Mouse (Mus musculus) heart, embryonic 13.5 days (tissue): ENCODE measurements around the gene Tacr3. TPM values are rescaled to one million over a fixed set of nuclear protein-coding genes. Genes with fewer than 3 reads are reported as not detected.
A peak's percentile ranks its signal among the peaks of the same experiment; 100 is the strongest.

Source experiments
- ATAC-seq: fragments of 200-750 bp; cut with Nextera tagmentation; 2 replicates; pipeline ENCODE4 v1.8.0; 2017; ENCODE audit warnings: moderate TSS enrichment; ENCODE audit not compliant: insufficient number of reproducible peaks, low FRiP score, low TSS enrichment; ENCODE audit errors: extremely low read depth
- H3K27ac ChIP-seq: fragments of 300-500 bp; sonication (generic); replicated peaks from 2 replicates; pipeline ENCODE4 v1.5.1; 2015; ENCODE audit warnings: moderate library complexity, mild to moderate bottlenecking, inconsistent platforms
- H3K27me3 ChIP-seq: fragments of 300-500 bp; sonication (generic); replicated peaks from 2 replicates; pipeline ENCODE4 v1.6.1; 2015; ENCODE audit warnings: mild to moderate bottlenecking, inconsistent platforms
- H3K36me3 ChIP-seq: fragments of 300-500 bp; sonication (generic); 2 replicates; pipeline ENCODE4 v1.6.1; 2015; ENCODE audit warnings: mild to moderate bottlenecking, inconsistent platforms
- H3K4me1 ChIP-seq: fragments of 300-500 bp; sonication (generic); 2 replicates; pipeline ENCODE4 v1.6.1; 2015; ENCODE audit warnings: inconsistent platforms
- H3K4me2 ChIP-seq: fragments of 300-500 bp; sonication (generic); 2 replicates; pipeline ENCODE4 v1.6.1; 2015; ENCODE audit warnings: inconsistent platforms, mild to moderate bottlenecking, moderate library complexity
- H3K4me3 ChIP-seq: fragments of 300-500 bp; sonication (generic); 2 replicates; pipeline ENCODE4 v1.5.1; 2015; ENCODE audit warnings: moderate library complexity, mild to moderate bottlenecking, inconsistent platforms
- H3K9ac ChIP-seq: fragments of 300-500 bp; sonication (generic); 2 replicates; pipeline ENCODE4 v1.6.1; 2015; ENCODE audit warnings: inconsistent platforms, mild to moderate bottlenecking, moderate library complexity
- H3K9me3 ChIP-seq: fragments of 300-500 bp; sonication (generic); 2 replicates; pipeline ENCODE4 v1.6.1; 2016; ENCODE audit warnings: inconsistent platforms
- WGBS: fragments of 180-500 bp; shearing (Covaris S2); methylation state at CpG from one replicate; pipeline ENCODE4 v1.1.7; 2015; ENCODE audit warnings: mixed read lengths; 5-methylcytosine and 5-hydroxymethylcytosine counted together
- polyA plus RNA-seq: library from polyadenylated mRNA; unstranded; fragments of >200 nt; fragmentation: Nextera tagmentation; extraction: Ambion mirVana; gene quantifications from 2 replicates; pipeline ENCODE4 v1.2.1, GENCODE M21; 2015

The Tacr3 gene
- 0.09 TPM in 1 of 2 replicates, not detected in the other for polyA plus RNA-seq

DNA sequence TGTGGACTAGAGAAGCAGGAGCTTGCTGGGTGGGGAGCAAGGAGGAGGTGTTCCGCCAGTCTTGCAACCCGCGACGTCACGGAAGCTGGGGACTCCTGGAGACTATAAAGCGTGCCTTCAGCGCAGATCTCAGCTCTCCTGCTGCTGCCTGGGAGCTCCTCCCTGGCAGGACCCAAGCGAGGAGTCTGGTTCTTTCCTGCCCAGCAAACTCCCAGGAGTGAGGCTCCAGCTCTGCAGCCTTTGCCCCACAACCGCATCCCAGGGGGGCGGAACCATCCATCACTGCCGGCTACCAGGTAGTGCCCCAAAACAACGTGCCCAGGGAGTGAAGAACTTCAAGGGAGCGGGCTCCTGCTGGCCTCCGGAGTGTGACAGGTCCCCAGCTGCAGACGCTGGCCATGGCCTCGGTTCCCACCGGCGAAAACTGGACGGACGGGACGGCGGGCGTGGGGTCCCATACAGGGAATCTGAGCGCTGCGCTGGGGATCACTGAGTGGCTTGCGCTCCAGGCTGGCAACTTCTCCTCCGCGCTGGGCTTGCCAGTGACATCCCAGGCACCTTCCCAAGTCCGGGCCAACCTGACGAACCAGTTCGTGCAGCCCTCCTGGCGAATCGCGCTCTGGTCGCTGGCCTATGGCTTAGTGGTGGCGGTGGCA, at the start of gene Tacr3:
Tacr3 (plus strand) TSS at position 133 of the 656 bp plus-strand sequence.
- H3K9me3 ChIP-seq = no peaks in the 10 kb centered on the region
- WGBS = 2% methylated on average over 36 of the region's 36 CpGs
- peak within 1 kb of the TSS; percentile 54 for H3K4me3 ChIP-seq
- H3K27me3 ChIP-seq = peaks cover 28% of the 10 kb centered on the region
- no peaks in the 10 kb centered on the region for H3K36me3 ChIP-seq
- H3K4me2 ChIP-seq = peak within 1 kb of the TSS; percentile 90
- H3K27ac ChIP-seq = no peak within 1 kb of the TSS
- no peak; the same call in 1 of the 2 replicates for ATAC-seq
- H3K9ac ChIP-seq = peak within 1 kb of the TSS; percentile 41
- peaks cover 9% of the 10 kb centered on the region; the same call in 1 of the 2 replicates for H3K4me1 ChIP-seq

DNA sequence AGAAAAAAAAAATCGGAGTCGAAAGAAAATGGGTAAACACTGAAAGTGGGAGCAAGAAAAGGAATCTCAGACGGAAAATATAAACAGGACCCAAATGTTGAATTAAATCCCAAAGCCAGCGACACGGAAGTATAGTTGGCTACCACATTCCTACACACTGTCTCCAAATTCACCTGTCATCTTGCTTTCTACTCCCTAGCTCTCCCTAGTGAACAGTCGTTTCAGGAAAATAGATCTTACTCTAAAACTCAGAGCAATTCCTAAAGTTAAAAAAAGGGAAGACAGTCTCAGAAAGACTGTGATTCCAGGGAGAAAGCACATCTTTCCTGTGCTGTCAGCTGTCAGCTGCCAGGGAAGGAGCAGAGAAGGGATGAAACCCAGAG, 324 bp upstream of the Tacr3 start:
- peaks cover 9% of the 10 kb centered on the region; the same call in 1 of the 2 replicates for H3K4me1 ChIP-seq
- H3K4me2 ChIP-seq = peak overlapping the region; percentile 90
- H3K27ac ChIP-seq = no peak overlapping the region
- peak overlapping the region; percentile 54 for H3K4me3 ChIP-seq
- H3K9me3 ChIP-seq = no peaks in the 10 kb centered on the region
- H3K36me3 ChIP-seq = no peaks in the 10 kb centered on the region
- peaks cover 28% of the 10 kb centered on the region for H3K27me3 ChIP-seq
- peak overlapping the region; percentile 41 for H3K9ac ChIP-seq
- WGBS = 44% methylated on average over 6 of the region's 6 CpGs
- ATAC-seq = no peak

DNA sequence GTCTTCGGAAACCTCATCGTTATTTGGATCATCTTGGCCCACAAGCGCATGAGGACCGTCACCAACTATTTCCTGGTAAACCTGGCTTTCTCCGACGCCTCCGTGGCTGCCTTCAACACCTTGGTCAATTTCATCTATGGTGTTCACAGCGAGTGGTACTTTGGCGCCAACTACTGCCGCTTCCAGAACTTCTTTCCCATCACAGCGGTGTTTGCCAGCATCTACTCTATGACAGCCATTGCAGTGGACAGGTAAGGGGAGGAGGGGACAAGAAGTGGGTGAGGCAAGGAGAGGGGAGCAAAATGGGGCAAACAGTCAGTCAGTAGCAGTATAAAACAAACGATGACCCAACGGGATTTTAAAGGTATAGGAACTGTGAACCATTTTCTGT, 719 bp downstream of the Tacr3 start:
- peak overlapping the region; percentile 41 for H3K9ac ChIP-seq
- H3K36me3 ChIP-seq = no peaks in the 10 kb centered on the region
- H3K27ac ChIP-seq = no peak overlapping the region
- H3K9me3 ChIP-seq = no peaks in the 10 kb centered on the region
- H3K4me3 ChIP-seq = peak overlapping the region; percentile 54
- peak overlapping the region; percentile 90 for H3K4me2 ChIP-seq
- peaks cover 9% of the 10 kb centered on the region; the same call in 1 of the 2 replicates for H3K4me1 ChIP-seq
- no peak for ATAC-seq
- 11% methylated on average over 13 of the region's 13 CpGs for WGBS
- peaks cover 28% of the 10 kb centered on the region for H3K27me3 ChIP-seq

DNA sequence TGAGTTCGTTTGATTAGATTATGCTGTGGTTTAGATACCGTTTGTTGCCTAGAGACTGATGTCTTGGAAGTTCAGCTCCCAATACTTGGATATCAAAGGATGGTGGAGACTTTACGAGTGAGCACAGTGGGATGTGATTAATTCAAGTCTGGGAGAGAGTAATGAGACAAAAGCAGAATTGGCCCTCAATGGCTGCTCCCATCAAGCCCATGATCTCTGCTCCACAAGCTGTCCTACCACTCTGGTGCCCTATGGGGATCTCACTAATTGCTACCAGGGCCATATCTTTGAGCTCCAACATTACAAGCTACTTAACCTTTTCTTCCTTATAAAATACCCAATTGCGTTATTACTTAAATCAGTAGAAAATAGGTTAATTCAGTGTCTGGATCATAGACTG, 22.5 kb downstream of the Tacr3 start:
- Histone ChIP-seq H3K9ac (no peak overlapping the region), H3K27me3 (no peaks in the 10 kb centered on the region), H3K4me1 (no peaks in the 10 kb centered on the region), H3K4me3 (no peak overlapping the region), H3K4me2 (no peak overlapping the region), H3K9me3 (no peaks in the 10 kb centered on the region), H3K36me3 (no peaks in the 10 kb centered on the region), H3K27ac (no peak overlapping the region)
- WGBS = 56% methylated on average over 4 of the region's 4 CpGs
- ATAC-seq = no peak

DNA sequence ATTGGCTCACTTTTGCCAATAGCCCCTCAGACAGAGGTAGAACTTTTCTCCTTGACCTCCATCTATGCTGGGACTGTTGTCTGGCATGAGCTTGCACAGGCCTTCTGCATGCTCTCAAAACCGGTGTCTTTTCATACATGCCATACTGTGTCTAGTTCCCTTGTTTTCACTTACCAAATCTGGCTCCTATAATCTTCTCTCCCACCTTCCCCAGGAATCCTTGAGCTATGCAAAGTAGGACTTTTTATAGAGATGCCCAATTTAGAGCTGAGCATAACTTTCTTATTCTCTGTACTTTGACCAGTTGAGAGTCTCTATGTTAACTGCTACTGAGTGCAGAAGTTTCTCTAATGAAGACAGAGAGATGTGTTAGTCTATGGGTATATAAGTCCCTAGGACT, 48.9 kb downstream of the Tacr3 start:
- 76% methylated on average over 1 of the region's 1 CpGs for WGBS
- no peaks in the 10 kb centered on the region for H3K9me3 ChIP-seq
- no peak for ATAC-seq

DNA sequence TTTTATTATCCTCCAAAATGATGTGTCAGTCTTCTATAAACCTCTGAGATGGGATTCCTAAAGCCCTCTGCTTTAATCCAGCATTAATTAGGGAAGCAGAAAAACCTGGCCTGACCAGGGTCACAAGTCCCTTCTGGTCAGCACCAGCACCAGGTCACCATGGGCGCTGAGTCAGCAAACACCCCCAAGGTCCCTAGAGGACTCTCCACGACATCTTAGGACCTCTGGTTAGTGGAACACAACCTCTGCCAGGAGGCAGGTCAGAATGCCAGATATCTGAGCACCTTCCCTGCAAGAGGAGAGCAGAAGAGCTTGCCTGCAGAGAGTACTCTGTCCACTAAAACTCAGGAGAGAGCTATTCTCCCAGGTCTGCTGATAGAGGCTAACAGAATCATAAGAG, 67.0 kb downstream of the Tacr3 start:
- no peaks in the 10 kb centered on the region for H3K36me3 ChIP-seq
- no peak overlapping the region for H3K4me2 ChIP-seq
- no peaks in the 10 kb centered on the region for H3K27me3 ChIP-seq
- no peaks in the 10 kb centered on the region for H3K9me3 ChIP-seq
- no peaks in the 10 kb centered on the region for H3K4me1 ChIP-seq
- H3K4me3 ChIP-seq = no peak overlapping the region
- H3K9ac ChIP-seq = no peak overlapping the region
- WGBS = 70% methylated on average over 2 of the region's 2 CpGs
- ATAC-seq = no peak
- no peak overlapping the region for H3K27ac ChIP-seq

More for the DNA sequence above, 48.9 kb downstream of the Tacr3 start:
- no peak overlapping the region for H3K4me3 ChIP-seq
- H3K36me3 ChIP-seq = no peaks in the 10 kb centered on the region
- no peak overlapping the region for H3K27ac ChIP-seq
- no peaks in the 10 kb centered on the region for H3K27me3 ChIP-seq
- H3K4me1 ChIP-seq = no peaks in the 10 kb centered on the region
- no peak overlapping the region for H3K4me2 ChIP-seq
- H3K9ac ChIP-seq = no peak overlapping the region

DNA sequence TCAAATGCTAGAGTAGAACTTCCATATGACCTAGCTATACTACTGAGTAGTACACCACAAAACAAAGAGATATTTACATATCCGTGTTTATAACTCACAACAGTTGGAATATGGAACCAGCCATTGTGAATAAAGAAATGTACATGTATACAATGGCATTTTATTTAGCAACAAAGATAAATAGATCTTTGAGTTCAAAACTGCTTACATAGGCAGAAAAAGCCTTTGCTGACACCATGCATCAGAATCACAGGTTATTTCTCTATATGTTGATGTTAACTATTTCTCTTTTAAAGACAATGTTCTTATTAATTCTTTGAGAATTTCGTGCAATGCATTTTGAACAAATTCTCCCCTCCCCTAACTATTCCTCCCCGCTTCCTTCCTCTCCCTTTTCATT, 80.1 kb downstream of the Tacr3 start:
- Histone ChIP-seq H3K4me3 (no peak overlapping the region), H3K4me2 (no peak overlapping the region), H3K4me1 (no peaks in the 10 kb centered on the region), H3K9me3 (no peaks in the 10 kb centered on the region), H3K36me3 (no peaks in the 10 kb centered on the region), H3K27me3 (no peaks in the 10 kb centered on the region), H3K9ac (no peak overlapping the region), H3K27ac (no peak overlapping the region)
- no peak for ATAC-seq
- 57% methylated on average over 3 of the region's 3 CpGs for WGBS

DNA sequence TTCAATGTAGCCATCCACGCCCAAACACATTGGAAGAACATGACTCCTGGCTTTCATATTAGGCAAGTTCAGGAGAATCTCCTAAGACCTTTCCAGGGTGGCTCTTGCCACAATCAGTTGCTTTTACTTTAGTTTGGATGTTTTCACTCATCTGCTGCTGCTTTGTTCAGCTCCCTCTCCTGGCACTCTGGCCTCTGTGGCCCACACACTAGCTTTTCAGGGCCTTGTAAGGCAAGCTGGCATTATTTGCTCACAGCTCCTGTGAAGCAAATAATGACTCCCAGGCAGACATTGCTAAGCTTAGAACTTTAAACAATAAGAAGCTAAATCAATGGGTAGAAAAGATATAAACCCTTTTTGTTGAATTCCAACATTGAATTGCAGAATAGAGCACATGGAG, 105.9 kb downstream of the Tacr3 start:
- Histone ChIP-seq H3K9me3 (no peaks in the 10 kb centered on the region), H3K36me3 (no peaks in the 10 kb centered on the region), H3K27ac (no peak overlapping the region), H3K4me3 (no peak overlapping the region), H3K27me3 (no peaks in the 10 kb centered on the region), H3K4me2 (no peak overlapping the region), H3K9ac (no peak overlapping the region), H3K4me1 (no peaks in the 10 kb centered on the region)
- no peak for ATAC-seq
- 76% methylated on average over 1 of the region's 1 CpGs for WGBS

DNA sequence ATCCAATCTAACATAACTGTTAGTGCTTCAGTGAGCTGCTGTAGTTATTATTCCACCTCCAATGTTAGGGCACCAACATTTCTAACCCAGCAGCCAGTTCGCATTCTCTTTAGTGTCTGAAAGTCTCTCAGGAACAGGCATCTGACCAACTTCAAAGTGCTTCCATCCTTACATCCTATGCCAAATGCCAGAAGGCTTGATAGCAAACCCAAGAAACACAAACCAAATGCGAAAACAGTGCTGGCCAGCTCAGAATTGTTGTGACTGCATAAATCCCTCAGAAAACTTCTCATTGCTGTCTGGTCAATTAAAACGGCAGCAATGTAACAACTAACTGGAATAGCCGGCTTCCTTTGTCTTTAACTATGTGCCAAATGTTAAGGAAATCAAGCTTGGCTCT, 106.7 kb downstream of the Tacr3 start:
- no peaks in the 10 kb centered on the region for H3K9me3 ChIP-seq
- no peak for ATAC-seq
- no peak overlapping the region for H3K27ac ChIP-seq
- no peaks in the 10 kb centered on the region for H3K4me1 ChIP-seq
- no peak overlapping the region for H3K4me2 ChIP-seq
- no peak overlapping the region for H3K4me3 ChIP-seq
- H3K36me3 ChIP-seq = no peaks in the 10 kb centered on the region
- 74% methylated on average over 4 of the region's 4 CpGs for WGBS
- H3K27me3 ChIP-seq = no peaks in the 10 kb centered on the region
- H3K9ac ChIP-seq = no peak overlapping the region

DNA sequence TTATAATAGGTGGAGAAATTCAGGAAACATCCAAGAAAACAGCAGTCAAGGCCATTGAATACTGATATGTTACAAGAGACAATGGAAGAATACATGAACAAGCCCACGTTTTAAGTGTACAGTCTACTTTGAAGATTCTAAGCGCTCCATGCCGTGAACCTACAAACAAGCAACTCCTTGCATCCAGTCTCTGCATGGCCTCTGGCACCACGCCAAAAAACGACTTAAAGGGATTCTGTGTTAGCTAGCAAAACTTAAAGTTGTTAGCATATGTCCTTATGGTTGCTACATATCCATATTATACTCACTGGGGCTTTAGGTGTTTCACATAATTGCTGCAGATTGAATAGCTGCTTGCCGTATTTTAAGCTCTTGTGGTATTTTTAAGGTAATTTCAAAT, 134.7 kb downstream of the Tacr3 start:
- Histone ChIP-seq H3K9ac (no peak overlapping the region), H3K27me3 (no peaks in the 10 kb centered on the region), H3K36me3 (no peaks in the 10 kb centered on the region), H3K27ac (no peak overlapping the region), H3K4me3 (no peak overlapping the region), H3K9me3 (no peaks in the 10 kb centered on the region), H3K4me1 (no peaks in the 10 kb centered on the region), H3K4me2 (no peak overlapping the region)
- WGBS = 63% methylated on average over 6 of the region's 6 CpGs
- no peak for ATAC-seq

DNA sequence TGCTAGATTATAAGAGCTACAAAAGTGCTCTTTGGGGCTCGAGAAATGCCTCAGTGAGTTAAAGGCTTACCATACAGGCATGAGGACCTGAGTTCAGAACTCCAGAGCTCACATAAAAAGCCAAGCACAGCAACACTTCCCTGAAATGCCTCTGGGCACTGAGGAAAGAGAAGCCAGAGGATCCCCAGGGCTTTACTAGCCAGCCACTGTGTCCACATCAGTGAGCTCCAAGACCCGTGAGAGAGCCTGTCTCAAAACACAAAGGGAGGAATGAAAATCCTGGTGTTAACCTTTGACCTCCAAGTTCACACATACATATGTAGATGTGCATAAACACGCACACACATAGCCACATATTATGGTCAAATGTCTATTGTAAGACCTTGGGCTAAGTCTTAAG, 150.1 kb downstream of the Tacr3 start:
- no peak for ATAC-seq
- Histone ChIP-seq H3K27me3 (no peaks in the 10 kb centered on the region), H3K27ac (no peak overlapping the region), H3K36me3 (no peaks in the 10 kb centered on the region), H3K4me1 (no peaks in the 10 kb centered on the region), H3K9me3 (no peaks in the 10 kb centered on the region), H3K4me2 (no peak overlapping the region), H3K4me3 (no peak overlapping the region), H3K9ac (no peak overlapping the region)
- WGBS = 58% methylated on average over 3 of the region's 3 CpGs

DNA sequence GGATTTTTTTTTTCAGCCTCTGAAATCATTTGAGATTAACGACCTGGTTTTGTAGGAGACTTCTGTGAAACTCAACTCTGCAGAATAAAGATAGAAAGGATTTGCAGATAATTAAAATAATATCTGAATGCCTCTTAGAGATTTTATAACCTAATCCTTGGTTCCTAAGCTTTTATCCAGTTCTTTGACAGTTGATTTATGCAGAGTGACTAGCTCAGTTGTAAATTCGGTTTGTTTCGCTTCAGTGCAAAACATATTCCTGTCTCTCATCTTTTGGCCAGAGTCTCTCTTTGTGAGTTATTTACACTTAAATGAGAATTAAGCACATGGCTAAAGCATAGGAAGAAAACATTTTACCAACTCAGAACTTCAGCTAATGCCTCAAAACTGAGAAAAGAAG, 151.3 kb downstream of the Tacr3 start:
- Histone ChIP-seq H3K4me3 (no peak overlapping the region), H3K27ac (no peak overlapping the region), H3K9me3 (no peaks in the 10 kb centered on the region), H3K36me3 (no peaks in the 10 kb centered on the region), H3K4me1 (no peaks in the 10 kb centered on the region), H3K4me2 (no peak overlapping the region), H3K9ac (no peak overlapping the region), H3K27me3 (no peaks in the 10 kb centered on the region)
- no peak for ATAC-seq
- WGBS = 68% methylated on average over 3 of the region's 3 CpGs
